Mouse (Mus musculus): Measurements from ENCODE around the gene Cox7b. TPM values are rescaled to one million over a fixed set of nuclear protein-coding genes. Genes with fewer than 3 reads are reported as not detected.
A peak's percentile ranks its signal among the peaks of the same experiment; 100 is the strongest.

Gene Cox7b
- polyA plus RNA-seq, 1 experiment, result 246 TPM

GRCm38 (mm10) chrX:106026418-106027342 is 11.2 kb downstream of the Cox7b start, which contains the start of gene Atp7a:
TSS of gene Atp7a (plus strand) at chrX:106027276.
- Histone ChIP-seq H3K27me3 (ENCODE audit: control insufficient read depth, insufficient read depth, insufficient read length) (no peaks in the 10 kb centered on the region), H3ac (ENCODE audit: control insufficient read depth, insufficient read length) (no peak within 1 kb of the TSS), H3K4me3 (peak within 1 kb of the TSS; percentile 54), H3K79me2 (ENCODE audit: control insufficient read depth, insufficient read depth) (peaks cover 35% of the 10 kb centered on the region), H3K4me2 (ENCODE audit: low read depth) (peak within 1 kb of the TSS; percentile 83), H3K36me3 (ENCODE audit: control insufficient read depth, insufficient read depth) (peaks cover 7% of the 10 kb centered on the region)
- TF ChIP-seq CEBPB (IDR thresholded peaks at IDR 0.05; ENCODE audit: insufficient read depth, poor library complexity, severe bottlenecking) (no peak), MYOG (IDR thresholded peaks at IDR 0.05; ENCODE audit: control insufficient read depth in 1 of 3, insufficient read depth in 1 of 3, insufficient read length in 2 of 3, low read depth in 2 of 3) (no peak), USF1 (IDR thresholded peaks at IDR 0.05; ENCODE audit: low read depth) (peak; percentile 69), MAX (IDR thresholded peaks at IDR 0.05; ENCODE audit: low read depth) (no peak), POLR2AphosphoS2 (IDR thresholded peaks at IDR 0.05; ENCODE audit: insufficient read length, low read depth) (peak; percentile 99), REST (IDR thresholded peaks at IDR 0.05; ENCODE audit: insufficient read depth, insufficient read length) (peak; percentile 24), MYOD1 (IDR thresholded peaks at IDR 0.05; ENCODE audit: control insufficient read depth in 1 of 3, insufficient read length in 2 of 3, low read depth in 2 of 3) (peak in 1 of 3 experiments; percentile 44), TCF3 (IDR thresholded peaks at IDR 0.05; ENCODE audit: insufficient read length, low read depth) (no peak), E2F4 (IDR thresholded peaks at IDR 0.05; ENCODE audit: insufficient read depth) (no peak), TCF12 (IDR thresholded peaks at IDR 0.05; ENCODE audit: insufficient read depth, poor library complexity, severe bottlenecking) (no peak), POLR2A (IDR thresholded peaks at IDR 0.05; ENCODE audit: insufficient read length, low read depth) (peak; percentile 98), SRF (IDR thresholded peaks at IDR 0.05; ENCODE audit: control insufficient read depth, insufficient read length, low read depth) (no peak)

- Histone ChIP-seq H3K4me3 (peak overlapping the region; percentile 54), H3K79me2 (ENCODE audit: control insufficient read depth, insufficient read depth) (peaks cover 41% of the 10 kb centered on the region), H3K27me3 (ENCODE audit: control insufficient read depth, insufficient read depth, insufficient read length) (no peaks in the 10 kb centered on the region), H3K36me3 (ENCODE audit: control insufficient read depth, insufficient read depth) (peaks cover under 1% of the 10 kb centered on the region), H3K4me2 (ENCODE audit: low read depth) (peak overlapping the region; percentile 70), H3ac (ENCODE audit: control insufficient read depth, insufficient read length) (no peak overlapping the region)
- no peak for TF ChIP-seq CEBPB (IDR thresholded peaks at IDR 0.05; ENCODE audit: insufficient read depth, poor library complexity, severe bottlenecking)
- no peak for TF ChIP-seq TCF3 (IDR thresholded peaks at IDR 0.05; ENCODE audit: insufficient read length, low read depth)
- no peak for TF ChIP-seq TCF12 (IDR thresholded peaks at IDR 0.05; ENCODE audit: insufficient read depth, poor library complexity, severe bottlenecking)
- no peak for TF ChIP-seq POLR2AphosphoS2 (IDR thresholded peaks at IDR 0.05; ENCODE audit: insufficient read length, low read depth)
- TF ChIP-seq POLR2A (IDR thresholded peaks at IDR 0.05; ENCODE audit: insufficient read length, low read depth), result no peak
- no peak for TF ChIP-seq MAX (IDR thresholded peaks at IDR 0.05; ENCODE audit: low read depth)
- TF ChIP-seq REST (IDR thresholded peaks at IDR 0.05; ENCODE audit: insufficient read depth, insufficient read length), result no peak
- TF ChIP-seq E2F4 (IDR thresholded peaks at IDR 0.05; ENCODE audit: insufficient read depth), result no peak
- TF ChIP-seq MYOD1 (IDR thresholded peaks at IDR 0.05; ENCODE audit: control insufficient read depth in 1 of 3, insufficient read length in 2 of 3, low read depth in 2 of 3), result no peak
- no peak for TF ChIP-seq SRF (IDR thresholded peaks at IDR 0.05; ENCODE audit: control insufficient read depth, insufficient read length, low read depth)
- no peak for TF ChIP-seq USF1 (IDR thresholded peaks at IDR 0.05; ENCODE audit: low read depth)
- TF ChIP-seq MYOG (IDR thresholded peaks at IDR 0.05; ENCODE audit: control insufficient read depth in 1 of 3, insufficient read depth in 1 of 3, insufficient read length in 2 of 3, low read depth in 2 of 3), result no peak
Measured at GRCm38 (mm10) chrX:106027343-106027674, 11.8 kb downstream of the Cox7b start.

GRCm38 (mm10) chrX:106030176-106030575 is 14.7 kb downstream of the Cox7b start:
- peak overlapping the region; percentile 24 for H3K4me2 ChIP-seq (ENCODE audit: low read depth)
- TF ChIP-seq SRF (IDR thresholded peaks at IDR 0.05; ENCODE audit: control insufficient read depth, insufficient read length, low read depth), result no peak
- no peak for TF ChIP-seq CEBPB (IDR thresholded peaks at IDR 0.05; ENCODE audit: insufficient read depth, poor library complexity, severe bottlenecking)
- TF ChIP-seq POLR2A (IDR thresholded peaks at IDR 0.05; ENCODE audit: insufficient read length, low read depth), result no peak
- TF ChIP-seq E2F4 (IDR thresholded peaks at IDR 0.05; ENCODE audit: insufficient read depth), result no peak
- no peak for TF ChIP-seq USF1 (IDR thresholded peaks at IDR 0.05; ENCODE audit: low read depth)
- TF ChIP-seq POLR2AphosphoS2 (IDR thresholded peaks at IDR 0.05; ENCODE audit: insufficient read length, low read depth), result no peak
- TF ChIP-seq MAX (IDR thresholded peaks at IDR 0.05; ENCODE audit: low read depth), result no peak
- TF ChIP-seq TCF12 (IDR thresholded peaks at IDR 0.05; ENCODE audit: insufficient read depth, poor library complexity, severe bottlenecking), result no peak
- peaks cover 67% of the 10 kb centered on the region for H3K79me2 ChIP-seq (ENCODE audit: control insufficient read depth, insufficient read depth)

GRCm38 (mm10) chrX:106031124-106031523 is 15.6 kb downstream of the Cox7b start:
- no peak overlapping the region for H3K4me3 ChIP-seq
- no peaks in the 10 kb centered on the region for H3K27me3 ChIP-seq (ENCODE audit: control insufficient read depth, insufficient read depth, insufficient read length)
- H3K36me3 ChIP-seq (ENCODE audit: control insufficient read depth, insufficient read depth), result no peaks in the 10 kb centered on the region
- H3K79me2 ChIP-seq (ENCODE audit: control insufficient read depth, insufficient read depth), result peaks cover 72% of the 10 kb centered on the region
- no peak overlapping the region for H3ac ChIP-seq (ENCODE audit: control insufficient read depth, insufficient read length)
- no peak overlapping the region for H3K4me2 ChIP-seq (ENCODE audit: low read depth)
- no peak for TF ChIP-seq MYOD1 (IDR thresholded peaks at IDR 0.05; ENCODE audit: control insufficient read depth in 1 of 3, insufficient read length in 2 of 3, low read depth in 2 of 3)
- no peak for TF ChIP-seq MYOG (IDR thresholded peaks at IDR 0.05; ENCODE audit: control insufficient read depth in 1 of 3, insufficient read depth in 1 of 3, insufficient read length in 2 of 3, low read depth in 2 of 3)
- no peak for TF ChIP-seq MAX (IDR thresholded peaks at IDR 0.05; ENCODE audit: low read depth)
- no peak for TF ChIP-seq REST (IDR thresholded peaks at IDR 0.05; ENCODE audit: insufficient read depth, insufficient read length)
- no peak for TF ChIP-seq TCF3 (IDR thresholded peaks at IDR 0.05; ENCODE audit: insufficient read length, low read depth)
- TF ChIP-seq E2F4 (IDR thresholded peaks at IDR 0.05; ENCODE audit: insufficient read depth), result no peak
- no peak for TF ChIP-seq TCF12 (IDR thresholded peaks at IDR 0.05; ENCODE audit: insufficient read depth, poor library complexity, severe bottlenecking)
- no peak for TF ChIP-seq POLR2A (IDR thresholded peaks at IDR 0.05; ENCODE audit: insufficient read length, low read depth)
- no peak for TF ChIP-seq USF1 (IDR thresholded peaks at IDR 0.05; ENCODE audit: low read depth)

More at GRCm38 (mm10) chrX:106030176-106030575, 14.7 kb downstream of the Cox7b start:
- Histone ChIP-seq H3ac (ENCODE audit: control insufficient read depth, insufficient read length) (no peak overlapping the region), H3K4me3 (no peak overlapping the region), H3K36me3 (ENCODE audit: control insufficient read depth, insufficient read depth) (no peaks in the 10 kb centered on the region), H3K27me3 (ENCODE audit: control insufficient read depth, insufficient read depth, insufficient read length) (no peaks in the 10 kb centered on the region)

Data from myocyte (in vitro differentiated cells).